Mouse (Mus musculus) liver, embryonic 14.5 days (tissue): ENCODE measurements around the gene Slc35d2.

ENCODE experiments used
- CTCF ChIP-seq: IDR thresholded peaks from 2 replicates; pipeline ENCODE4 v1.5.1; 2016; ENCODE audit warnings: antibody characterized with exemption, low read depth, control low read depth
- EP300 ChIP-seq: IDR thresholded peaks from 2 replicates; pipeline ENCODE4 v1.6.1; 2016; ENCODE audit warnings: antibody characterized with exemption, low read depth

- TF ChIP-seq CTCF (no peak), EP300 (no peak)
Measured at GRCm38 (mm10) chr13:64150121-64150520, 21.0 kb upstream of the Slc35d2 start.
